Comparison of ENCODE assay signal across 8 mouse cellular contexts in genomic region chr14:122912137-122912536, GRCm38 (mm10). TPM values are rescaled to one million over a fixed set of nuclear protein-coding genes. Genes with fewer than 3 reads are reported as not detected.
DNase-seq lines count a peak whose midpoint lies in the region; ATAC-seq and TF ChIP-seq lines count a peak whose summit lies in the region.

No protein-coding gene starts in this region.

- H3K27ac ChIP-seq in neural tube, embryonic 11.5 days (ENCODE audit: low read depth, low read length), result no peak overlapping the region
- no peak overlapping the region for H3K27ac ChIP-seq in limb, embryonic 13.5 days
- H3K27ac ChIP-seq in stomach, postnatal 0 days (replicated peaks), result no peak overlapping the region

- H3K4me2 ChIP-seq in neural tube, embryonic 11.5 days (ENCODE audit: low read depth), result peak overlapping the region; percentile 81
- peak overlapping the region; percentile 94 for H3K4me2 ChIP-seq in limb, embryonic 13.5 days (replicated peaks)
- peak overlapping the region; percentile 88 for H3K4me2 ChIP-seq in stomach, postnatal 0 days (replicated peaks; ENCODE audit: low read depth)

- 47% methylated on average over 1 of the region's 1 CpGs for WGBS in neural tube, embryonic 11.5 days
- 30% methylated on average over 1 of the region's 1 CpGs for WGBS in limb, embryonic 13.5 days
- 61% methylated on average over 1 of the region's 1 CpGs for WGBS in stomach, postnatal 0 days

- no peak for TF ChIP-seq EP300 in stomach, postnatal 0 days (optimal IDR thresholded peaks at IDR 0.05)

- DNase-seq in cerebellum, adult 11-12 months, result peak; percentile 9
- no peak for DNase-seq in cerebellum, postnatal 10 days
- no peak for DNase-seq in neural tube, embryonic 11.5 days (ENCODE audit: low spot score)
- no peak for DNase-seq in neural tube, embryonic 10.5 days (ENCODE audit: extremely low spot score, low spot score)
- DNase-seq in stomach, postnatal 0 days (ENCODE audit: low spot score), result no peak
- DNase-seq in left cerebral cortex, adult 9 months (ENCODE audit: low spot score in 2 of 2), result no peak

- peaks cover 4% of the 10 kb centered on the region; the same call in 1 of the 2 replicates for H3K27me3 ChIP-seq in neural tube, embryonic 11.5 days (ENCODE audit: control insufficient read depth, insufficient read depth, low read length)
- no peaks in the 10 kb centered on the region for H3K27me3 ChIP-seq in limb, embryonic 13.5 days
- H3K27me3 ChIP-seq in stomach, postnatal 0 days (ENCODE audit: control insufficient read depth, insufficient read depth, low read length), result no peaks in the 10 kb centered on the region

- no peak overlapping the region for H3K9ac ChIP-seq in neural tube, embryonic 11.5 days (ENCODE audit: low read length)
- no peak overlapping the region; the same call in 1 of the 2 replicates for H3K9ac ChIP-seq in limb, embryonic 13.5 days
- H3K9ac ChIP-seq in stomach, postnatal 0 days (ENCODE audit: low read length), result peak overlapping the region; percentile 74

- no peaks in the 10 kb centered on the region for H3K9me3 ChIP-seq in neural tube, embryonic 11.5 days (ENCODE audit: control insufficient read depth, low read length)
- 0 out of 2 replicates have a peak, but pooled peaks cover 9% of the 10 kb centered on the region for H3K9me3 ChIP-seq in limb, embryonic 13.5 days
- H3K9me3 ChIP-seq in stomach, postnatal 0 days (ENCODE audit: control insufficient read depth, low read length), result no peaks in the 10 kb centered on the region

- no peak for TF ChIP-seq CTCF in stomach, postnatal 0 days (IDR thresholded peaks at IDR 0.05; ENCODE audit: low read depth)

- no peaks in the 10 kb centered on the region for H3K4me1 ChIP-seq in neural tube, embryonic 11.5 days (ENCODE audit: control insufficient read depth, insufficient read depth, low read length)
- peaks cover 5% of the 10 kb centered on the region; the same call in 1 of the 2 replicates for H3K4me1 ChIP-seq in limb, embryonic 13.5 days
- no peaks in the 10 kb centered on the region for H3K4me1 ChIP-seq in stomach, postnatal 0 days (replicated peaks; ENCODE audit: control insufficient read depth, insufficient read depth)

- ATAC-seq in neural tube, embryonic 11.5 days (ENCODE audit: insufficient read depth, low FRiP score, low TSS enrichment), result no peak
- ATAC-seq in limb, embryonic 13.5 days (ENCODE audit: low FRiP score, low read depth), result no peak
- no peak for ATAC-seq in stomach, postnatal 0 days (ENCODE audit: low FRiP score, low TSS enrichment)
- ATAC-seq in erythroid progenitor cell, adult 5-6 weeks (replicated peaks; ENCODE audit: low FRiP score, poor library complexity, severe bottlenecking), result no peak

- no peak overlapping the region for H3K4me3 ChIP-seq in neural tube, embryonic 11.5 days (ENCODE audit: low read depth, low read length)
- peak overlapping the region; percentile 71 for H3K4me3 ChIP-seq in limb, embryonic 13.5 days
- H3K4me3 ChIP-seq in stomach, postnatal 0 days (ENCODE audit: low read depth, low read length), result peak overlapping the region; percentile 67

- no peaks in the 10 kb centered on the region for H3K36me3 ChIP-seq in neural tube, embryonic 11.5 days (ENCODE audit: control insufficient read depth, insufficient read depth, low read length)
- H3K36me3 ChIP-seq in limb, embryonic 13.5 days, result 0 out of 2 replicates have a peak, but pooled peaks cover 5% of the 10 kb centered on the region
- no peaks in the 10 kb centered on the region for H3K36me3 ChIP-seq in stomach, postnatal 0 days (ENCODE audit: control insufficient read depth, insufficient read depth, low read length)

RNA-seq across cellular contexts. Expression of gene Ggact, which starts 1.4 kb away (rescaled TPM):
- 5.3 and 5.6 TPM in 2 replicates for polyA plus RNA-seq in neural tube, embryonic 11.5 days (2014; fragmentation: Nextera tagmentation; extraction: Ambion mirVana)
- polyA plus RNA-seq in limb, embryonic 13.5 days (2015; fragmentation: Nextera tagmentation; extraction: Ambion mirVana), result 9.7 and 10.7 TPM in 2 replicates
- polyA plus RNA-seq in stomach, postnatal 0 days (2015; fragmentation: Nextera tagmentation; extraction: Ambion mirVana), result 54.3 and 59.3 TPM in 2 replicates
- total RNA-seq in erythroid progenitor cell, adult 5-6 weeks (2015; ENCODE audit: low replicate concordance), result 6.3 TPM in 1 of 2 replicates, not detected in the other
- total RNA-seq in erythroid progenitor cell, adult 5-6 weeks (2017; ENCODE audit: low replicate concordance), result 5.5 TPM in 1 of 2 replicates, not detected in the other
